Mouse (Mus musculus): ENCODE data around the gene Ahnak2.
A peak's percentile ranks its signal among the peaks of the same experiment; 100 is the strongest.

- TF ChIP-seq CTCF (IDR thresholded peaks at IDR 0.05; ENCODE audit: low read depth) (peak; percentile 84), EP300 (IDR thresholded peaks at IDR 0.05; ENCODE audit: low read depth) (no peak)
Observed at GRCm38 (mm10) chr12:112746808-112747605, 55.5 kb downstream of the Ahnak2 start.

Measured in heart, postnatal 0 days (tissue).